Mouse (Mus musculus): ENCODE results near the gene Fen1. TPM values are rescaled to one million over a fixed set of nuclear protein-coding genes. Genes with fewer than 3 reads are reported as not detected.

Gene Fen1
- polyA plus RNA-seq, 1 experiment from 2014 or later = 24.2 TPM

- ATAC-seq (ENCODE audit: low FRiP score) (peak; percentile 46; the same call in 1 of the 2 replicates), DNase-seq (ENCODE audit: low spot score) (peak; percentile 91)
- Histone ChIP-seq H3K4me2 (replicated peaks) (no peak overlapping the region), H3K9me3 (ENCODE audit: control insufficient read depth, low read length) (no peaks in the 10 kb centered on the region), H3K27ac (no peak overlapping the region), H3K4me3 (replicated peaks; ENCODE audit: low read length) (no peak overlapping the region), H3K4me1 (replicated peaks; ENCODE audit: control insufficient read depth, insufficient read depth, low read length) (peaks cover 9% of the 10 kb centered on the region), H3K9ac (no peak overlapping the region), H3K27me3 (ENCODE audit: control insufficient read depth, insufficient read depth, low read length) (no peaks in the 10 kb centered on the region), H3K36me3 (replicated peaks; ENCODE audit: control insufficient read depth, insufficient read depth) (peaks cover 58% of the 10 kb centered on the region)
- WGBS = 31% methylated on average over 3 of the region's 3 CpGs
Measured at GRCm38 (mm10) chr19:10198723-10199122, 5.2 kb downstream of the Fen1 start.

- Histone ChIP-seq H3K36me3 (replicated peaks; ENCODE audit: control insufficient read depth, insufficient read depth) (peaks cover 63% of the 10 kb centered on the region), H3K9ac (no peak overlapping the region), H3K27ac (no peak overlapping the region), H3K4me1 (replicated peaks; ENCODE audit: control insufficient read depth, insufficient read depth, low read length) (peaks cover 7% of the 10 kb centered on the region), H3K4me3 (replicated peaks; ENCODE audit: low read length) (no peak overlapping the region), H3K4me2 (replicated peaks) (no peak overlapping the region), H3K27me3 (ENCODE audit: control insufficient read depth, insufficient read depth, low read length) (no peaks in the 10 kb centered on the region), H3K9me3 (ENCODE audit: control insufficient read depth, low read length) (no peaks in the 10 kb centered on the region)
- ATAC-seq (ENCODE audit: low FRiP score) = no peak
- no peak for DNase-seq (ENCODE audit: low spot score)
- WGBS = 78% methylated on average over 2 of the region's 2 CpGs
Measured at GRCm38 (mm10) chr19:10198286-10198685, 5.7 kb downstream of the Fen1 start.

GRCm38 (mm10) chr19:10197130-10197529 lies 6.8 kb downstream of the Fen1 start:
- no peaks in the 10 kb centered on the region for H3K27me3 ChIP-seq (ENCODE audit: control insufficient read depth, insufficient read depth, low read length)
- H3K36me3 ChIP-seq (replicated peaks; ENCODE audit: control insufficient read depth, insufficient read depth) = peaks cover 74% of the 10 kb centered on the region
- H3K4me2 ChIP-seq (replicated peaks) = no peak overlapping the region
- H3K4me3 ChIP-seq (replicated peaks; ENCODE audit: low read length) = no peak overlapping the region
- H3K27ac ChIP-seq = no peak overlapping the region
- no peak overlapping the region for H3K9ac ChIP-seq
- no peaks in the 10 kb centered on the region for H3K9me3 ChIP-seq (ENCODE audit: control insufficient read depth, low read length)
- no peak for DNase-seq (ENCODE audit: low spot score)
- WGBS = 90% methylated on average over 4 of the region's 4 CpGs
- no peak for ATAC-seq (ENCODE audit: low FRiP score)
- H3K4me1 ChIP-seq (replicated peaks; ENCODE audit: control insufficient read depth, insufficient read depth, low read length) = no peaks in the 10 kb centered on the region

GRCm38 (mm10) chr19:10195252-10195651 lies 8.7 kb downstream of the Fen1 start:
- H3K4me3 ChIP-seq (replicated peaks; ENCODE audit: low read length) = no peak overlapping the region
- H3K4me2 ChIP-seq (replicated peaks) = no peak overlapping the region
- no peaks in the 10 kb centered on the region for H3K9me3 ChIP-seq (ENCODE audit: control insufficient read depth, low read length)
- no peak for ATAC-seq (ENCODE audit: low FRiP score)
- WGBS = 76% methylated on average over 5 of the region's 5 CpGs
- H3K27ac ChIP-seq = no peak overlapping the region
- no peaks in the 10 kb centered on the region for H3K4me1 ChIP-seq (replicated peaks; ENCODE audit: control insufficient read depth, insufficient read depth, low read length)
- peaks cover 84% of the 10 kb centered on the region for H3K36me3 ChIP-seq (replicated peaks; ENCODE audit: control insufficient read depth, insufficient read depth)
- no peak overlapping the region for H3K9ac ChIP-seq
- no peak for DNase-seq (ENCODE audit: low spot score)
- no peaks in the 10 kb centered on the region for H3K27me3 ChIP-seq (ENCODE audit: control insufficient read depth, insufficient read depth, low read length)

- Histone ChIP-seq H3K9ac (no peak overlapping the region), H3K9me3 (ENCODE audit: control insufficient read depth, low read length) (no peaks in the 10 kb centered on the region), H3K36me3 (replicated peaks; ENCODE audit: control insufficient read depth, insufficient read depth) (peaks cover 84% of the 10 kb centered on the region), H3K27me3 (ENCODE audit: control insufficient read depth, insufficient read depth, low read length) (no peaks in the 10 kb centered on the region), H3K4me3 (replicated peaks; ENCODE audit: low read length) (no peak overlapping the region), H3K4me1 (replicated peaks; ENCODE audit: control insufficient read depth, insufficient read depth, low read length) (no peaks in the 10 kb centered on the region), H3K27ac (no peak overlapping the region), H3K4me2 (replicated peaks) (no peak overlapping the region)
- ATAC-seq (ENCODE audit: low FRiP score) (no peak), DNase-seq (ENCODE audit: low spot score) (no peak)
- WGBS = 92% methylated on average over 11 of the region's 11 CpGs
Measured at GRCm38 (mm10) chr19:10194337-10194736, 9.6 kb downstream of the Fen1 start.

GRCm38 (mm10) chr19:10191326-10191725 lies 12.6 kb downstream of the Fen1 start:
- Histone ChIP-seq H3K36me3 (replicated peaks; ENCODE audit: control insufficient read depth, insufficient read depth) (peaks cover 100% of the 10 kb centered on the region), H3K9ac (no peak overlapping the region), H3K4me3 (replicated peaks; ENCODE audit: low read length) (no peak overlapping the region), H3K4me1 (replicated peaks; ENCODE audit: control insufficient read depth, insufficient read depth, low read length) (peaks cover 10% of the 10 kb centered on the region; the same call in 1 of the 2 replicates), H3K4me2 (replicated peaks) (no peak overlapping the region), H3K27ac (no peak overlapping the region), H3K9me3 (ENCODE audit: control insufficient read depth, low read length) (no peaks in the 10 kb centered on the region), H3K27me3 (ENCODE audit: control insufficient read depth, insufficient read depth, low read length) (no peaks in the 10 kb centered on the region)
- ATAC-seq (ENCODE audit: low FRiP score) (no peak), DNase-seq (ENCODE audit: low spot score) (no peak)
- 80% methylated on average over 7 of the region's 7 CpGs for WGBS

- Histone ChIP-seq H3K9me3 (ENCODE audit: control insufficient read depth, low read length) (no peaks in the 10 kb centered on the region), H3K27ac (no peak overlapping the region), H3K4me3 (replicated peaks; ENCODE audit: low read length) (no peak overlapping the region), H3K4me1 (replicated peaks; ENCODE audit: control insufficient read depth, insufficient read depth, low read length) (peaks cover 15% of the 10 kb centered on the region), H3K9ac (no peak overlapping the region), H3K4me2 (replicated peaks) (no peak overlapping the region), H3K36me3 (replicated peaks; ENCODE audit: control insufficient read depth, insufficient read depth) (peaks cover 100% of the 10 kb centered on the region), H3K27me3 (ENCODE audit: control insufficient read depth, insufficient read depth, low read length) (no peaks in the 10 kb centered on the region)
- no peak for ATAC-seq (ENCODE audit: low FRiP score)
- WGBS = 36% methylated on average over 2 of the region's 2 CpGs
- DNase-seq (ENCODE audit: low spot score) = peak; percentile 79
Measured at GRCm38 (mm10) chr19:10190796-10191195, 13.2 kb downstream of the Fen1 start.

GRCm38 (mm10) chr19:10189940-10190339 lies 14.0 kb downstream of the Fen1 start:
- Histone ChIP-seq H3K4me1 (replicated peaks; ENCODE audit: control insufficient read depth, insufficient read depth, low read length) (peaks cover 23% of the 10 kb centered on the region), H3K9ac (no peak overlapping the region), H3K4me2 (replicated peaks) (no peak overlapping the region), H3K4me3 (replicated peaks; ENCODE audit: low read length) (no peak overlapping the region), H3K27ac (no peak overlapping the region), H3K36me3 (replicated peaks; ENCODE audit: control insufficient read depth, insufficient read depth) (peaks cover 100% of the 10 kb centered on the region), H3K27me3 (ENCODE audit: control insufficient read depth, insufficient read depth, low read length) (no peaks in the 10 kb centered on the region), H3K9me3 (ENCODE audit: control insufficient read depth, low read length) (no peaks in the 10 kb centered on the region)
- ATAC-seq (ENCODE audit: low FRiP score) = no peak
- WGBS = 89% methylated on average over 8 of the region's 8 CpGs
- no peak for DNase-seq (ENCODE audit: low spot score)

GRCm38 (mm10) chr19:10189022-10189421 lies 14.9 kb downstream of the Fen1 start:
- no peak overlapping the region; the same call in 1 of the 2 replicates for H3K27ac ChIP-seq
- no peak for ATAC-seq (ENCODE audit: low FRiP score)

GRCm38 (mm10) chr19:10188281-10188811 lies 15.6 kb downstream of the Fen1 start:
- Histone ChIP-seq H3K4me3 (replicated peaks; ENCODE audit: low read length) (no peak overlapping the region), H3K4me2 (replicated peaks) (no peak overlapping the region), H3K27me3 (ENCODE audit: control insufficient read depth, insufficient read depth, low read length) (no peaks in the 10 kb centered on the region), H3K4me1 (replicated peaks; ENCODE audit: control insufficient read depth, insufficient read depth, low read length) (peaks cover 32% of the 10 kb centered on the region), H3K9ac (no peak overlapping the region), H3K27ac (no peak overlapping the region; the same call in 1 of the 2 replicates), H3K9me3 (ENCODE audit: control insufficient read depth, low read length) (no peaks in the 10 kb centered on the region), H3K36me3 (replicated peaks; ENCODE audit: control insufficient read depth, insufficient read depth) (peaks cover 84% of the 10 kb centered on the region)
- 52% methylated on average over 10 of the region's 10 CpGs for WGBS
- peak; percentile 42; the same call in 1 of the 2 replicates for ATAC-seq (ENCODE audit: low FRiP score)
- DNase-seq (ENCODE audit: low spot score) = peak; percentile 62

More at GRCm38 (mm10) chr19:10189022-10189421, 14.9 kb downstream of the Fen1 start:
- no peak overlapping the region for H3K9ac ChIP-seq
- WGBS = 93% methylated on average over 6 of the region's 6 CpGs
- DNase-seq (ENCODE audit: low spot score) = no peak
- no peak overlapping the region for H3K4me2 ChIP-seq (replicated peaks)
- H3K9me3 ChIP-seq (ENCODE audit: control insufficient read depth, low read length) = no peaks in the 10 kb centered on the region
- no peak overlapping the region for H3K4me3 ChIP-seq (replicated peaks; ENCODE audit: low read length)
- peaks cover 32% of the 10 kb centered on the region for H3K4me1 ChIP-seq (replicated peaks; ENCODE audit: control insufficient read depth, insufficient read depth, low read length)
- no peaks in the 10 kb centered on the region for H3K27me3 ChIP-seq (ENCODE audit: control insufficient read depth, insufficient read depth, low read length)
- H3K36me3 ChIP-seq (replicated peaks; ENCODE audit: control insufficient read depth, insufficient read depth) = peaks cover 91% of the 10 kb centered on the region
